Mouse (Mus musculus) lung, adult 18-20 months (tissue): Measurements from ENCODE around the gene Gm20388.
"Not testable (repeated sequence)": the region's sequence is repeated elsewhere in the genome, so short reads cannot be mapped to it uniquely, and the experiment has no call there.

Experiments used
- DNase-seq, 2 experiments: peaks; one replicate each; pipeline ENCODE4 v3.0.0; 2022; ENCODE audit warnings: mixed read lengths in 2 of 2

Gene Gm20388

GRCm38 (mm10) chr8:123423441-123423840 lies 3512.8 kb downstream of the Gm20388 start, which contains the start of gene Def8:
Def8 (plus strand) TSS chr8:123423527.
- DNase-seq, result no peak

- DNase-seq, result no peak
Observed at GRCm38 (mm10) chr8:123426511-123427509, 3516.2 kb downstream of the Gm20388 start.

GRCm38 (mm10) chr8:123427639-123428275 lies 3517.1 kb downstream of the Gm20388 start:
- DNase-seq, result no peak

- DNase-seq, result no peak
Observed at GRCm38 (mm10) chr8:123428343-123428893, 3517.8 kb downstream of the Gm20388 start.

- no peak for DNase-seq
Observed at GRCm38 (mm10) chr8:123428939-123429721, 3518.5 kb downstream of the Gm20388 start.

- DNase-seq, result not testable (repeated sequence)
Observed at GRCm38 (mm10) chr8:123429722-123430013, 3519.0 kb downstream of the Gm20388 start.

GRCm38 (mm10) chr8:123430936-123431335 lies 3520.3 kb downstream of the Gm20388 start:
- not testable (repeated sequence) for DNase-seq

- no peak for DNase-seq
Observed at GRCm38 (mm10) chr8:123431616-123432365, 3521.2 kb downstream of the Gm20388 start.

GRCm38 (mm10) chr8:123432381-123432780 lies 3521.7 kb downstream of the Gm20388 start:
- DNase-seq, result no peak

- DNase-seq, result not testable (repeated sequence)
Observed at GRCm38 (mm10) chr8:123433241-123433974, 3522.8 kb downstream of the Gm20388 start.

- no peak for DNase-seq
Observed at GRCm38 (mm10) chr8:123441788-123442187, 3531.1 kb downstream of the Gm20388 start.

GRCm38 (mm10) chr8:123442351-123442750 lies 3531.7 kb downstream of the Gm20388 start:
- no peak for DNase-seq

GRCm38 (mm10) chr8:123442871-123443575 lies 3532.4 kb downstream of the Gm20388 start:
- DNase-seq, result peak; percentile 90 to 93

- no peak for DNase-seq
Observed at GRCm38 (mm10) chr8:123443576-123443921, 3532.9 kb downstream of the Gm20388 start.

GRCm38 (mm10) chr8:123444131-123444530 lies 3533.5 kb downstream of the Gm20388 start:
- DNase-seq, result peak; percentile 9

GRCm38 (mm10) chr8:123445981-123446380 lies 3535.3 kb downstream of the Gm20388 start:
- DNase-seq, result no peak

- DNase-seq, result no peak
Observed at GRCm38 (mm10) chr8:123446799-123447198, 3536.2 kb downstream of the Gm20388 start.

GRCm38 (mm10) chr8:123450783-123451182 lies 3540.1 kb downstream of the Gm20388 start:
- DNase-seq, result no peak

GRCm38 (mm10) chr8:123451747-123452146 lies 3541.1 kb downstream of the Gm20388 start:
- DNase-seq, result not testable (repeated sequence)

- DNase-seq, result no peak
Observed at GRCm38 (mm10) chr8:123452149-123452548, 3541.5 kb downstream of the Gm20388 start.

- DNase-seq, result no peak
Observed at GRCm38 (mm10) chr8:123453291-123453690, 3542.7 kb downstream of the Gm20388 start.
